Mouse (Mus musculus) limb, embryonic 13.5 days (tissue): ENCODE measurements around the gene Tcf12. TPM values are rescaled to one million over a fixed set of nuclear protein-coding genes. Genes with fewer than 3 reads are reported as not detected.

Experiments used
- ATAC-seq: fragments of 200-750 bp; cut with Nextera tagmentation; 2 replicates; pipeline ENCODE4 v1.8.0; 2017; ENCODE audit warnings: low read depth, moderate number of reproducible peaks, moderate TSS enrichment; ENCODE audit not compliant: low FRiP score
- H3K27ac ChIP-seq: fragments of 300-500 bp; sonication (generic); 2 replicates; pipeline ENCODE4 v1.5.1; 2015; ENCODE audit warnings: inconsistent platforms, mild to moderate bottlenecking, moderate library complexity
- H3K27me3 ChIP-seq: fragments of 300-500 bp; sonication (generic); 2 replicates; pipeline ENCODE4 v1.6.1; 2015; ENCODE audit warnings: mild to moderate bottlenecking, inconsistent platforms
- H3K36me3 ChIP-seq: fragments of 300-500 bp; sonication (generic); 2 replicates; pipeline ENCODE4 v1.6.1; 2015; ENCODE audit warnings: inconsistent platforms, mild to moderate bottlenecking, moderate library complexity
- H3K4me1 ChIP-seq: fragments of 300-500 bp; sonication (generic); 2 replicates; pipeline ENCODE4 v1.6.1; 2015; ENCODE audit warnings: inconsistent platforms
- H3K4me2 ChIP-seq: fragments of 300-500 bp; sonication (generic); replicated peaks from 2 replicates; pipeline ENCODE4 v1.6.1; 2015; ENCODE audit warnings: inconsistent platforms, mild to moderate bottlenecking, moderate library complexity
- H3K4me3 ChIP-seq: fragments of 300-500 bp; sonication (generic); 2 replicates; pipeline ENCODE4 v1.5.1; 2015; ENCODE audit warnings: moderate library complexity, mild to moderate bottlenecking, inconsistent platforms
- H3K9ac ChIP-seq: fragments of 300-500 bp; sonication (generic); 2 replicates; pipeline ENCODE4 v1.6.1; 2015; ENCODE audit warnings: mild to moderate bottlenecking, inconsistent platforms
- H3K9me3 ChIP-seq: fragments of 300-500 bp; sonication (generic); 2 replicates; pipeline ENCODE4 v1.6.1; 2016; ENCODE audit warnings: inconsistent platforms
- WGBS: fragments of 180-500 bp; shearing (Covaris S2); methylation state at CpG from one replicate; pipeline ENCODE4 v1.1.7; 2015; 5-methylcytosine and 5-hydroxymethylcytosine counted together
- polyA plus RNA-seq: library from polyadenylated mRNA; unstranded; fragments of >200 nt; fragmentation: Nextera tagmentation; extraction: Ambion mirVana; gene quantifications from 2 replicates; pipeline ENCODE4 v1.2.1, GENCODE M21; 2015

Tcf12 gene
- polyA plus RNA-seq, 1 experiment from 2014 or later, result 118 TPM

DNA sequence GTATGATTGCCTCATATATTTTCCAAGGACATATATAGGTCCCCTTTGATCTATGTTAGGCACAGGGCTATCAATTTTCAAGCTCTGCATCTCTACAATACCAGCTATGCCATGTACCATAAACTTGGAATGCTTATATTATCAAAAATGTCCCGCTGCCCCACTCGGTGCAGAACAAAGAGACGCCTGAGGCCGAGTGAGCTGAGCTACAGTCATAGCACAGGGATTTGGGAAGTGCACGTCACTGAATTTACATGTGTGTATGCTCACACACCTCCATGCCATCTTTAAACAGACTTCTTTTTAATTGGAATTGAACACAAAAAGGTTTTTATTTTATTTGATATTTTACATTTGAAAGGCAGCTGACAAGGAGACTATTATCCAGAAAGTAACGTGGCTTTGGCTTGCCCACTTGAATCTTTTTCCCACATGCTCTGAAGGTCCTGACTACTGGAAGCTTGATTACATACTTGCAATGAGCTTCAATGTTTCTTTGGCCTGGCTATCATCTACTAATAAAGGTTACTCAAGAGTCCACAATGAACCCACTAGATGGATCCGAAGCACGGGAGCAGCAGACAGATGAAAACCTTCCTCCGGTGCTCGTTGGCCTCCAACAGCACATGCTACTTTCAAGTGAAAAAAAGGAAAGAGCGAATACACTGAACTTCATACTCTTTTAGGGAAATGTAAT, 217.3 kb downstream of the Tcf12 start:
- Histone ChIP-seq H3K27ac (peak overlapping the region; percentile 77), H3K4me2 (peak overlapping the region; percentile 58), H3K4me1 (peaks cover 51% of the 10 kb centered on the region), H3K9ac (peak overlapping the region; percentile 50), H3K9me3 (no peaks in the 10 kb centered on the region), H3K36me3 (no peaks in the 10 kb centered on the region), H3K4me3 (peak overlapping the region; percentile 37), H3K27me3 (no peaks in the 10 kb centered on the region)
- ATAC-seq, result no peak; the same call in 1 of the 2 replicates
- 17% methylated on average over 11 of the region's 11 CpGs for WGBS

DNA sequence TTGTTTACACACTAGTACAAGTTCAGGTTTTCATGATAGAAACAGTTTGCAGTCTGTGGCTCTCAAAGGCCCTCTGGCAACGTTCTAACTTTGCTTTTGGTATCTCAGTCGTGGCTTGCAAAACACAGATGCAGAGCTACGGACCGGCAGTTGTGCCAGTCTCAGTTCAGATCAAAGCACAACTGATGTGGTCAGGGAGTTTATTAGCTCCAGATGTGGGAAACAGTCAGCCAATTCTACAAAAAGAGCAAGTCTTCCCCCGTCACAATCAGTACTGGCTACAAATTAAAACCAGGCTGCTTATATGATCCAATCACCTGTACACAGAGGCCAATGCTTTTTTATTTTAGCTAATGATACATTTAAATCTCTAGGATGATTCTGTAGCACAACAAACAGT, 223.2 kb downstream of the Tcf12 start:
- H3K4me2 ChIP-seq, result peak overlapping the region; percentile 46
- H3K9ac ChIP-seq, result no peak overlapping the region
- 6% methylated on average over 5 of the region's 5 CpGs for WGBS
- no peaks in the 10 kb centered on the region for H3K27me3 ChIP-seq
- no peak overlapping the region for H3K4me3 ChIP-seq
- ATAC-seq, result peak; percentile 76; the same call in 1 of the 2 replicates
- no peaks in the 10 kb centered on the region for H3K9me3 ChIP-seq
- peaks cover 10% of the 10 kb centered on the region for H3K36me3 ChIP-seq
- peak overlapping the region; percentile 70; the same call in 1 of the 2 replicates for H3K27ac ChIP-seq
- H3K4me1 ChIP-seq, result peaks cover 35% of the 10 kb centered on the region

DNA sequence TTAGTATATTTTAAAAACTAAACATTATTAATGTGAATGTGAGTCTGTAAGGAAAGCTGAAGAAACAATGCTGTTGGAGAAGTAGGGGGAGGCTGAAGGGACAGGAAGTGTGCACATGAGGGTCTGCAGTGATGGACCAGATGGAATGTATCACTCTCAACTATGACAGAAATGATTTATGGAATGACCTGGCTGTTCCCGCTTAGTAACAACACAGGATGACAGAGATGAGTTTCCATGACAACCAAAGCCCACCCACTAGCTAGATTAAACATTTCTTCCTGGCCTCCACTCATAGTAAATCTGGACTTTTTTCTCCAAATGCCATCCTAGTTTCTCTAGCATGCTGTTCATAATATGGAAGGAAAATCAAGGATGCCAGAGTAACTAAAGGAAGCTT, 231.0 kb downstream of the Tcf12 start:
- Histone ChIP-seq H3K36me3 (peaks cover 55% of the 10 kb centered on the region), H3K4me2 (no peak overlapping the region), H3K4me1 (0 out of 2 replicates have a peak, but pooled peaks cover 8% of the 10 kb centered on the region), H3K9ac (no peak overlapping the region), H3K27ac (no peak overlapping the region), H3K27me3 (no peaks in the 10 kb centered on the region), H3K9me3 (no peaks in the 10 kb centered on the region; the same call in 1 of the 2 replicates), H3K4me3 (no peak overlapping the region)
- WGBS, result 11% methylated on average over 1 of the region's 1 CpGs
- no peak for ATAC-seq

DNA sequence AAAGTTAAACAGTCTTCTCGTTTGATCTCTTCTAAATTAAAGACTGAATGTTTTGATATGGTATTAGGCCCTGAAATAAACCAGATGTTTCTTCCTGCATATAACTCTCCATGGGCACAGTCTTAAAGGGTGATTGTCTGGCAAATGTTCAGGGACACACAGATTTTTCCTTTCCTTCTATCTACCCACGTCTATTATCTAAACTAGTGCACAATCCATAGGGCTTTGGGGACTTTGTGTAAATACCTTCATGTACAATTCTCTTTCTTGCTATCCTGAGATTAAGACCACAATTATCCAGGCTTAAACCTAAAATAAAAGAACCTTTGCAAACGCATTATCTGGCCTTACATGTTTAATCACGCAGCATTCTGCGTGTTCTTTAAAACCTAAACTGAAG, 231.7 kb downstream of the Tcf12 start:
- Histone ChIP-seq H3K4me3 (no peak overlapping the region), H3K27ac (no peak overlapping the region), H3K4me1 (0 out of 2 replicates have a peak, but pooled peaks cover 8% of the 10 kb centered on the region), H3K9me3 (no peaks in the 10 kb centered on the region; the same call in 1 of the 2 replicates), H3K4me2 (no peak overlapping the region), H3K36me3 (peaks cover 59% of the 10 kb centered on the region), H3K9ac (no peak overlapping the region), H3K27me3 (no peaks in the 10 kb centered on the region)
- 64% methylated on average over 5 of the region's 5 CpGs for WGBS
- ATAC-seq, result no peak

DNA sequence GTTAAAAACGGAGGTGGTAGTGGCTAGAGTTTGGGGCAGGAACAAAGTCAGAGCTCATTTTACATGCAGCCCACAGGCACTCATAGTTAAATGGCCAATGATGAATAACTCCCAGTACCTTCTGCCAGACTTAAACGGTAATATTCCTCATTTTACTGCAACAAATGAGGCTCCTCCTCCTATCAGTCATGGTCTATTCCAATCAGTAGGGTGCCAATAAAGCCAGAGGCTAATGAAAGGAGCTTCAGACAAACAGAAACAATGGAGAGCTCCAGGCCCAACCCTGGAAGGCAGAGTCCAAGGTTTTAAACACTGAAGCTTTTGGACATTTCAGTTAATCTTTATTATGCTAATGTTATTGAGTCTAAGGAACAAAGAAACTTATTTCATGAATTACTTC, 232.3 kb downstream of the Tcf12 start:
- no peaks in the 10 kb centered on the region for H3K27me3 ChIP-seq
- H3K4me1 ChIP-seq, result 0 out of 2 replicates have a peak, but pooled peaks cover 8% of the 10 kb centered on the region
- no peak overlapping the region for H3K9ac ChIP-seq
- no peak overlapping the region for H3K4me2 ChIP-seq
- peaks cover 60% of the 10 kb centered on the region for H3K36me3 ChIP-seq
- WGBS, result 34% methylated on average over 2 of the region's 2 CpGs
- no peak overlapping the region for H3K27ac ChIP-seq
- ATAC-seq, result no peak
- H3K9me3 ChIP-seq, result no peaks in the 10 kb centered on the region; the same call in 1 of the 2 replicates
- no peak overlapping the region for H3K4me3 ChIP-seq

DNA sequence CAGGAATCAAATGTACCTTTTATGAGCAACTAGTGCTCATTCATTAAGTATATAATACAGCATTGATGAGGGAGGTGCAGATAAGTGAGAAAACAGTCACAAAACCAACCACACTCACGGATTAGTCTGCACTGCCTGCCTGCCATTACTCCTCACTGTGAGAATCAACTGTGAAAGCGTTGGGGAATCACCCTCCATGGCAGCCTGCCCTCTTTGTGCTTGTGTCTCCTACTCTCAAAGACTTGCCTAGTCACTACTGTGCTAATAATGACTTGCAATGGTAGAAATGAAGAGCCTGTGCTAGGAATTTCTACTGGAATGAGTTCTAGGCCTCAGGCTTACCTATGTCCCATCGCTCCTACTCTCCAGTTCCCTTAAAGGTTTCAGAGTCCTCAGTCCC, 233.8 kb downstream of the Tcf12 start:
- Histone ChIP-seq H3K9me3 (no peaks in the 10 kb centered on the region; the same call in 1 of the 2 replicates), H3K4me2 (no peak overlapping the region), H3K27ac (peak overlapping the region; percentile 10; the same call in 1 of the 2 replicates), H3K36me3 (peaks cover 64% of the 10 kb centered on the region), H3K4me3 (no peak overlapping the region), H3K4me1 (0 out of 2 replicates have a peak, but pooled peaks cover 14% of the 10 kb centered on the region), H3K9ac (no peak overlapping the region), H3K27me3 (no peaks in the 10 kb centered on the region)
- no peak for ATAC-seq
- 93% methylated on average over 3 of the region's 3 CpGs for WGBS

DNA sequence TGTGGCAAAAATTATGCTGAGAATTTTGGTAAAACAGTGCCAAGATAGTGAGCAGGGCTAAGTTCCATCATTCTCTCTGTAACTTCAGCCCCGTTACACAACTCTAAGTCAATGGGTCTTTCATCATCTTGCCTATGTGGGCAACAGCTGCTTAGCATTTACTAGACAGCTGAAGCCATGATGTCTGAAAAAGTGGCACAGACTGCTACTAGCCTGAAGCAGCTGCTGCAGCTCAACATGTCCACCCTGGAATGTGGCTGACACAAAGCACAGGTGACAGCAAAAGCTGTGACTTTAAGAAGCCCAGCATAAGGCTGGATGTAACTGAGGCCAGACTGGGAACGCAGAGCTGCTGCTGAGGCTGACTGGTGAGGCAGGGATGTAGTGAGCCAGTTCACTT, 236.9 kb downstream of the Tcf12 start:
- Histone ChIP-seq H3K4me3 (no peak overlapping the region), H3K9ac (no peak overlapping the region), H3K27ac (no peak overlapping the region), H3K4me2 (no peak overlapping the region), H3K4me1 (0 out of 2 replicates have a peak, but pooled peaks cover 6% of the 10 kb centered on the region), H3K9me3 (no peaks in the 10 kb centered on the region; the same call in 1 of the 2 replicates), H3K36me3 (peaks cover 72% of the 10 kb centered on the region), H3K27me3 (no peaks in the 10 kb centered on the region)
- WGBS, result 70% methylated on average over 2 of the region's 2 CpGs
- ATAC-seq, result peak; percentile 76; the same call in 1 of the 2 replicates

DNA sequence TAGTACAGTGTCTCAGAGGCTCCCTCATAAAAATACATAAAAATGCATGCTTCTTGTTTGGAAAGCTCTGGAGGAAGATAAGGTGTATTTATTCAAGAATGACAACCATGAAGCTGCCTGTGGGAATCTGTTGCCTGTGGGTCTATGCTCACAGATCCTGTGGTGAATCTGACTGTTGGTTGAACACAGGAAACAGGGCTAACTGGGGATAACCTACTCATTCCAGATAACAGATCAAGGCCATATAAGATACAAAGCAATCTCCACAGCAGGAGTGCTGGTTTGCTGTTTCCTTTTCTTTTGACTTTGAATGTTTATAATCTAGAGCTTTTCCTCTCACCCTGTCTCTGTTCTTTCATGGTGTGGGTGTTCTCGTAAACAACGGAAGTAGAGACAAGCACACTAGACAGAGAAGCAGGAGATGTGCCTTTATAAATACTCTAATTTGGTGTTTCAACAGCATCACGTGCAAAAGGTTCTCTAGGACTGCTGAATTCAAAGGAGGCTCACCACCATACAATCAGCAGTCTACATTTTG, 237.6 kb downstream of the Tcf12 start:
- 0 out of 2 replicates have a peak, but pooled peaks cover 6% of the 10 kb centered on the region for H3K4me1 ChIP-seq
- no peak overlapping the region for H3K27ac ChIP-seq
- no peak overlapping the region for H3K4me2 ChIP-seq
- no peaks in the 10 kb centered on the region; the same call in 1 of the 2 replicates for H3K9me3 ChIP-seq
- no peak overlapping the region for H3K4me3 ChIP-seq
- H3K9ac ChIP-seq, result no peak overlapping the region
- peaks cover 71% of the 10 kb centered on the region for H3K36me3 ChIP-seq
- ATAC-seq, result no peak
- no peaks in the 10 kb centered on the region for H3K27me3 ChIP-seq
- WGBS, result 75% methylated on average over 3 of the region's 3 CpGs

DNA sequence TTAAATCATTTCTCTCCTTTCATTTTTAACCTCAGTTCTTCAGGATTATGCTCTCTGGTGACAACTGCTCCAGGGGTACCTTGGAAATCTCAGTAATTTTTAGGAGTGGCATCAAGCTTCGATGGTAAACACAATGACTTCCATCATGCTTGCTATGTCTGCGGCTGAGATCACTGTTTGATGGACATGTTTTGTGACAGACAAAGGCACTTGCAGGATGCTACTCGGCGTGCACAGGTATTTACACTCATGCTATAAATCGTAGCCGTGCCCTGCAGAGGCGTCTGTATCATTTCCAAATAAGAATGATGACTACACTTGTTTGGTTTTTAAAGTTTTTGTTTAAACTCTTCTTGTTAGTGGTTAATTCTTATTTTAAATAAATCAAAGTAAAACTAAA, 248.3 kb downstream of the Tcf12 start:
- H3K27me3 ChIP-seq, result no peaks in the 10 kb centered on the region
- no peak for ATAC-seq
- WGBS, result 77% methylated on average over 7 of the region's 7 CpGs
- peaks cover 40% of the 10 kb centered on the region for H3K36me3 ChIP-seq
- no peak overlapping the region for H3K4me3 ChIP-seq
- H3K9me3 ChIP-seq, result no peaks in the 10 kb centered on the region
- H3K4me2 ChIP-seq, result no peak overlapping the region
- H3K9ac ChIP-seq, result no peak overlapping the region
- H3K27ac ChIP-seq, result no peak overlapping the region
- peaks cover 9% of the 10 kb centered on the region for H3K4me1 ChIP-seq

DNA sequence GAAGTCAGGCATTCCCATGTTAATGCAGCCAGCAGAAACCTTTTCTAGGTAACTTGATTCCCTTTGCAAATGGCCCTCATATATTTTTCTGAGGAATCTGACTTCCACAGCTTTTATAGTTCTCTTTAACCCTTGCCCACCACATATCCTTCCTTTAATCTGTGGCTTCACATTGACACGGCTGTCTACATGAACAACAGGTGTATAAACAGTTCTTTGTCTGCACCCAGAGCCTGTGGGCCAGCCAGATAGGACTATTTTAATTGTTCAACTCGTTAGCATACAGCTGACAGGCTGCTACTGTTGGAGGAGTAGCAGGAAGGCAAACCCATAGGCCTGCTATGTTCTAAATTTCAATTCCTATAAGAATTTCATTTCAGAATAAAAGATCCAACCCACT, 250.0 kb downstream of the Tcf12 start:
- H3K9me3 ChIP-seq, result no peaks in the 10 kb centered on the region
- no peak overlapping the region for H3K9ac ChIP-seq
- no peaks in the 10 kb centered on the region for H3K27me3 ChIP-seq
- no peak overlapping the region for H3K4me3 ChIP-seq
- peak overlapping the region; percentile 55; the same call in 1 of the 2 replicates for H3K27ac ChIP-seq
- peaks cover 45% of the 10 kb centered on the region for H3K36me3 ChIP-seq
- ATAC-seq, result no peak
- 18% methylated on average over 2 of the region's 2 CpGs for WGBS
- H3K4me2 ChIP-seq, result no peak overlapping the region
- H3K4me1 ChIP-seq, result peaks cover 9% of the 10 kb centered on the region

DNA sequence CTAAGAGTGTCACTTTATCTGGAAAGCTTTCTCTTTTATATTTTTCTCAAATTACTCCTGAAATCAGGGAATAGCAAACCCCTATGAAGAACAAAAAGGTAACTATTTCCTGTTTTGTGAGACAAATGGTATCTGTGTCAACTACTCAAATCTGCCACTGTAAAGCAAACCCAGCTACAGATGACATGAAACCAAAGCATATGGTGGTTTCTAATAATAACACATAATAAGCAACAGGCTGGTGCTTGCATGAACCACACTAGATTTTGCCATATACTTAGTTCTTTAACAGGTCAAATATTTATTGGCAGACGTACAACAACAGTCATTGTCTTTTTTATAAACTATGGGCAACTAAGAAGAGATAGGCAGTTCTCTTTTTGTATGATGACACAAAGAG, 253.7 kb downstream of the Tcf12 start:
- H3K4me1 ChIP-seq, result peaks cover 9% of the 10 kb centered on the region
- no peak overlapping the region for H3K27ac ChIP-seq
- peaks cover 67% of the 10 kb centered on the region for H3K36me3 ChIP-seq
- no peak overlapping the region for H3K4me3 ChIP-seq
- H3K9ac ChIP-seq, result no peak overlapping the region
- 79% methylated on average over 1 of the region's 1 CpGs for WGBS
- H3K27me3 ChIP-seq, result no peaks in the 10 kb centered on the region
- no peaks in the 10 kb centered on the region for H3K9me3 ChIP-seq
- no peak overlapping the region for H3K4me2 ChIP-seq
- no peak for ATAC-seq

DNA sequence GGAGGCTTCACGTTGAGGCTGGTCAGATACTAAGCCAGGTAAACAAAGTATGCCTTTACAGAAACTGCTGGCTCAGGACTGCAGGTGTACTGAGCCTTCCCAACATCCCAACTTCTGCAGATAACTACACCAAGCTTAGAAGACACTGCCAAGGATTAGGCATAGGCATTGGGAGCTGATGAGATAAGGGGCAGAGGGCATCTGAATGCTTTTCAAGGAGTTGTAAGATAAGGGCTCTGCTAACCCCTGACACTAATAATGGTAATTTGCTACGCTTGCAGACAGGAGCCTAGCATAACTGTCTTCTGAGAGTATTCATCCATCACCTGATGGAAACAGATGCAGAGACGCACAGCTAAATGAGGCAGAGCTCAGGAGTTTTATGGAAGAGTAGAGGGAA, 257.8 kb downstream of the Tcf12 start:
- 86% methylated on average over 3 of the region's 3 CpGs for WGBS
- no peaks in the 10 kb centered on the region for H3K27me3 ChIP-seq
- H3K4me1 ChIP-seq, result no peaks in the 10 kb centered on the region
- no peak overlapping the region for H3K9ac ChIP-seq
- H3K9me3 ChIP-seq, result no peaks in the 10 kb centered on the region
- no peak for ATAC-seq
- peaks cover 89% of the 10 kb centered on the region for H3K36me3 ChIP-seq
- no peak overlapping the region for H3K4me3 ChIP-seq
- H3K4me2 ChIP-seq, result no peak overlapping the region
- H3K27ac ChIP-seq, result no peak overlapping the region
